Mouse (Mus musculus) R1 (cell line): ENCODE data around the gene Ldhd.
A peak's percentile ranks its signal among the peaks of the same experiment; 100 is the strongest.
"Not testable (repeated sequence)": the region's sequence is repeated elsewhere in the genome, so short reads cannot be mapped to it uniquely, and the experiment has no call there.

Experiments
- DNase-seq: peaks from one replicate; pipeline ENCODE4 v3.0.0-alpha.2; 2018; ENCODE audit warnings: low read depth, low spot score

The Ldhd gene

DNA sequence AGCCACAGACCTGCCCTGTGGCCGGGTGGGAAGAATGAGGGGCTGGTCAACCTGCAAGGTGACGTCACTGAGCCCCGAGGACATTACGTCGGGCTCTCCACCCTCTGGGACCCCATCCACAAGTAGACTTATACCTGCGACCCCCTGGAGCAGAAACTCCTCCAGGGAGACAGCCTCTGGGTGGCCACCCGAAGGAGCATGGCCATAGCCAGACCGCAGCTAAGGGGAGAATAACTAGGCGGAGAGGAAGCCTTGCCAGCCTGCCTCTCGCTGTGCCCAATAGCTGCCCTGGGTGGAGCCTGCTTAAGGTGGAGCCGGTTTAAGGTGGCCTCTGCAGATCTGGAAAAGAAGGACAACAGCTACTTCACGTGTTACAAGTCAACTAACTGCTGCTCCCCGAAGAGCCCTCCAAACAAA lies at the start of gene Ldhd:
Gene Ldhd (minus strand): TSS at position 270 of the 417 bp plus-strand sequence.
- DNase-seq: no peak

GRCm38 (mm10) chr8:111678848-111679247 lies 48.7 kb upstream of the Ldhd start:
- no peak for DNase-seq

- DNase-seq: peak; percentile 82
Observed at GRCm38 (mm10) chr8:111678111-111678510, 47.9 kb upstream of the Ldhd start.

DNA sequence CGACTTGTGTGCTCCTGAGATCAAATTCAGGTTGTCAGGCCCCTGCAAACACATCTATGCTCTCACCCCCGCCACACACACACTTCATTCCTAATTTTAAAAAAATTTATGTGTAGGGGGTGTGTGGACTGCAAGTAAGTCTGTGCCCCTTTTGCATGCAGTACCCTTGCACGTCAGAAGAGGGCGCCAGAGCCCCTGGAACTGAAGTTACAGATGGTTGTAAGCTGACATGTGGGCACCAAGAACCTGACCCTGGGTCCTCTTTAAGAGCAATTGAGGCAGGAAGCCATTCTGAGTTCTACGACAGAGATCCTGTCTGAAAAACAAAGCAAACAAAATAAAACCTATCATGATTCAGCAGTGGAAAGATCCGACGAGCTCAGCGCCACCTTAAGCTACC lies 46.1 kb upstream of the Ldhd start:
- peak; percentile 78 for DNase-seq

- no peak for DNase-seq
Observed at GRCm38 (mm10) chr8:111666751-111667150, 36.6 kb upstream of the Ldhd start.

DNA sequence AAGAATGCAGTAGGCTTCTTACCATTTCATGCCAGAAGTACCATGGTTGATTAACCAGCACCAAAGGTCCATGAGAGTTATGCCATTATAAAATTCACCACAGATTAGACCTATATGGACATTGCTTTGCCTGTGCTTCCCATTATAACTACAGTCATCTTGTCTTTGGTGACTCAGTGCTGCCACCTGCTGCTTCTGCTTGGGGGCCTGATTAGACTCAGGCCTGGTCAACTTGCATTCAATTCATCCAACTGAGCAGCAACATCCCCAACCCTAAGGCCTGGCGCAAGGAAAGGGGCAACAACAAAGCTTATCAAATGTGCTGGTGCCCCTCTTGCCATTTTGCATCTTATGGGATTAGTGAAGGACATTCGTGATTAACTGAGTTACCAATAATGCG lies 32.3 kb upstream of the Ldhd start:
- peak; percentile 71 for DNase-seq

- no peak for DNase-seq
Observed at GRCm38 (mm10) chr8:111658819-111659423, 28.7 kb upstream of the Ldhd start.

GRCm38 (mm10) chr8:111657312-111657854 lies 27.2 kb upstream of the Ldhd start:
- DNase-seq: peak; percentile 69

- no peak for DNase-seq
Observed at GRCm38 (mm10) chr8:111653524-111653923, 23.4 kb upstream of the Ldhd start.

DNA sequence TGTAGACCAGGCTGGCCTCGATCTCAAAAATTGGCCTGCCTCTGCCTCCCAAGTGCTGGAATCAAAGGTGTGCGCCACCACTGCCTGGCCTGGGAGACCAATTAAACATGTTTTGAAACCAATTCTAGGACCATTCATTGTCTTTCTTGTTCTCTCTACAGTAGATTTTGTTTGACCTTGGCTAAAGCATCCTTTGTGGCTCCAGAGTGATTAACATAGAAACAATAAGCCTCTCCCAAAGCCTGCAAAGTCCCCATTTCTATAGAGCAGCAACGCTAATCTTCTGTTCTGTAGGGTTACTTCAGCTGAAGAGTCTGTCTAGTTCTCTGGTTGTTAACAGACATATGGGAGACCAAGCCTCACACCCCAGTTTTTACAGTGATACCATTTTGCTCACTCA lies 20.5 kb upstream of the Ldhd start:
- peak; percentile 95 for DNase-seq

GRCm38 (mm10) chr8:111648834-111649233 lies 18.7 kb upstream of the Ldhd start:
- peak; percentile 94 for DNase-seq

GRCm38 (mm10) chr8:111645715-111646114 lies 15.5 kb upstream of the Ldhd start:
- no peak for DNase-seq

DNA sequence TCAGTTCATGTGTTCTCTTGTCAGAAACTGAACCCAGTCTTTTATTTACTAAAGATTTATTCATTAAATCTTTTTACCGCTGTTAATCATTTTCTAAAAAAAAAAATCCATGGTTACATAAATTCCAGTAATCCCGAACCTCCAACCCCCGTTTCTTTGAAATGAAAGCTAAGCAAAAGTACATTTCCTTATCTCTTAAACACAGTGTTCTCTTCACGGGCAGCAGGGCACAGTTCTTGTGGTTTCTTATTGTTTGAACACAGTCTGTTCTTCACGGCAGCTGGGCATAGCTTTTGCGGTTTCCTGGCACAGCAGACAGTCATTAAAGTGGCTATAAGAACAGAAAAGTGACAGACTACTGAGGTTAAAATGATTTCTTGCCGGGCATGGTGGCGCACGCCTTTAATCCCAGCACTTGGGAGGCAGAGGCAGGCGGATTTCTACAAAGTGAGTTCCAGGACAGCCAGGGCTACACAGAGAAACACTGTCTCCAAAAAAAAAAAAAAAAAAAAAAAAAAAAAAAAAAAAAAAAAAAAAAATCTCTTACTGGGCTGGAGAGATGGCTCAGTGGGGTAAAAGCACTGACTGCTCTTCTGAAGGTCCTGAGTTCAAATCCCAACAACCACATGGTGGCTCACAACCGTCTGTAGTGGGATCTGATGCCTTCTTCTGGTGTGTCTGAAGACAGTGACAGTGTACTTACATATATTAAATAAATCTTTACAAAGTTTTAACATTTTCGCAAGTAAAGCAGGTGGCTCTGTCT lies 14.3 kb upstream of the Ldhd start:
- DNase-seq: not testable (repeated sequence)

DNA sequence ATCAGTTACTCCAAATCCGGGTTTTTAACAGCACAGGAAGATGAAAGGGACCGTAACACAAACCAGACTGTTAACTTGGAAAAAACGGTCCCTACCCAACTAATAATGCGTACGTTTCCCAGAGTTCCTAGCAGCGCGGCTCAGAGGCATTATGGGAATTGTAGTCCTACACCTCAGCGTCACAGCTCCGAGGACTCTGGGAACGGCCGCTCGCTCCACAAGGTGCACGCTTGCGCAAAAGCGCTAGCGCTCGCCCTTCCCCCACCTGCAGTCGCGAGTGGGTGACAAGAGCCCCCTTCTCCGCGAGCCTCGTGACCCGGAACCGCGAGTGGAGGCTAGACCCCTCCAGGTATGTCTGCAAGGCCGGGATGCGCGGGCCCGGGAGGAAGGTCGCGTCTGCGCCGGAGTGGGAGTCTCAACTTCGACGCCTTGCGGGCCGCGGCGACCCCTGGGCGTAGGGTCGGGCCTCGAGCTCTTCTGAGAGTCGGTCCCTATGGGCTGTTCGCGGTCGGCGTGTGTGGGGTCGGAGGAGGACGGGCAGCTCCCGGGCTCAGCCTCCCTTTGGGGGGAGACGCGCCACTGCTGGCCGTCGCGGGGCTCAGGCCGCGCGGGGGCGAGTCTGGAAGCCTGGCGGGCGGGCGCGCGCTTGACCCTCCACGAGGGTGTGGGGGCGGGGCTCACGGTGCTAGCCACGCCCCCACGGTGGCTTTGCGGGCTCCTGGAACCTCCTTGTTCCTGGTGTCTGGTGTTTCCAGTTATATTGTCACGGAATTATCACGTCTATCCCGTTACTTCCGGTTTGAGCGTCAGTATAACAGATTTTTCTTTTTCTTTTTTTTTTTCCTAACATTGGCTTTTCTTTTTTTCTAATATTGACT lies 13.3 kb upstream of the Ldhd start, which contains the start of gene Zfp1:
Gene Zfp1 (plus strand): TSS at position 138 of the 878 bp plus-strand sequence.
- peak; percentile 96 for DNase-seq

- DNase-seq: no peak
Observed at GRCm38 (mm10) chr8:111642939-111643263, 12.7 kb upstream of the Ldhd start.

DNA sequence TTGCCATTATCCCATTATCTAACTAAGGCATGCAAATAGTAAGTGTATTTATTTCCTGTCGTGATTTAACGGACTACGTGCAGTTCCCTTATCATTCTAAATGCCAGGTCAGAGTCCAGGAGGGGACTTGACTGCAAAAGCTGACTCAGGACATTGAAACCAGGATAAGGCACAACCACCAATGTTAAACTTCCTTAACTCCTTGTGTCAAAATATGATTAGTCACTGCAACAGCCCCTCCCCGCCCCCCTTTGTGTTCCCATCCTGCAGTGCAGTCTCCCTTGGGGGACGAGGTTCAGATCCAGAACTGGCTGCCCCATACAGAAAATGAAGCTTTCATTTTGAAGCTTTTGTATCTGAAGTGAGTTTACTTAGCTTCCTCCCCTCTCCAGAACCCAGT lies 12.3 kb upstream of the Ldhd start:
- no peak for DNase-seq

GRCm38 (mm10) chr8:111641064-111641463 lies 10.9 kb upstream of the Ldhd start:
- DNase-seq: no peak

GRCm38 (mm10) chr8:111638086-111638485 lies 7.9 kb upstream of the Ldhd start:
- no peak for DNase-seq

GRCm38 (mm10) chr8:111632976-111633375 lies 2.8 kb upstream of the Ldhd start:
- DNase-seq: no peak

- no peak for DNase-seq
Observed at GRCm38 (mm10) chr8:111631589-111631988, 1.4 kb upstream of the Ldhd start.

DNA sequence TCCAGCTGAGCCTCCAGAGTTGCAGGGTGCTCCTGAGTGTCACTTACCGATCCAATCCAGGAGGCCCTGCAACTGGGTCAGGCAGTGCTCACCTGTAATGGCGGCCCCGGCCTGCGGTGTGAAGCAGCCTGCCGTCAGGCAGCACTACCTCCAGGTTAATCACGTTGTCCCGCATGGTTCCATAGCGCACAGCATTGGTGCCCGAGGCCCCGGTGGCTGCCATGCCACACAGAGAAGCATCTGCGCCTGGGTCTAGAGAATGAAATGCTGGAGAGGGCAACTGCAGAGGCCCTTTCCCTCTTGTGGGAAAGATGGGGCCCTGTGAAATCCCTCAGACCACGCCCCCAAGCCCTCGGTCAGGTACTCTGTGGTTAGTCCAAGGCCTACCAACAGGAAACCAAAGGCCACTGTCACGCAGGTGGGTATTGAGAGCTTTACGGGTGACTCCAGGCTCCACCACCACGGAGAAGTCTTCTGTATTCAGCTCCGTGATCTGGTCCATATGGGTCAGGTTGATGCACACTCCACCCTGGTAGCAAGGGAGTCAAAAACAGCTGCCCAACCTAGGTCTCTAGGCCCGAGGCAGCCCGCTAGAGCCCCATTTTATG lies 1.2 kb downstream of the Ldhd start:
- no peak for DNase-seq

- no peak for DNase-seq
Observed at GRCm38 (mm10) chr8:111628401-111628800, 1.8 kb downstream of the Ldhd start.
